17 mouse cellular contexts compared by ENCODE assay signal in the genomic region with DNA sequence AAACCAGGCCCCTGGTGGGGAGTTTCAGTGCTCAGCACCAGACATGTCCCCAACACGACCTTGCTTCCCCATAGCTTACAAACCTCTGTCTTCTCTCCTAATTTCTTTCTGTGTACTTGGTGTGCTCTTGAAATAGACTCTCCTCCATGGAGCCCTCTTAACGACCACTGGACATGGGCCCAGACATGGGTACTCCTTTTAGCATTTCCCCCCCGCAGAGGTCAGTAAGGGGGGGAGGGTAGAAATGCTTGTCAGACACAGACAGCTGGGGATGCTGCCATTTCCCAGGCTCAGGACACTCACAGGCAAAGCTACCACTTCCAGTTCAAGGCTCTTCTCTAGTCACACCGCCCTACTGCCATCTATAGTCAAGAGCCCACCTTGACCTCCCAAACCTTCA. TPM values are rescaled to one million over a fixed set of nuclear protein-coding genes. Genes with fewer than 3 reads are reported as not detected.
"Had no signal": no experiment of that assay in that cellular context is flagged by ENCODE, and none has a peak within 500 bp of the region (broad histone marks: within the 10 kb centered on the region; RNA-seq: fewer than 3 reads in every experiment).

No protein-coding gene starts in this region.

- H3K27me3 ChIP-seq: liver, embryonic 15.5 days; lung, embryonic 15.5 days; neural tube, embryonic 15.5 days had no signal

- H3K4me1 ChIP-seq: liver, embryonic 15.5 days had no signal

- H3K9me3 ChIP-seq: limb, embryonic 12.5 days; liver, embryonic 15.5 days; lung, embryonic 15.5 days; midbrain, embryonic 10.5 days; neural tube, embryonic 15.5 days had no signal

- H3K9ac ChIP-seq: limb, embryonic 12.5 days; liver, embryonic 15.5 days; lung, embryonic 15.5 days; neural tube, embryonic 15.5 days had no signal

- H3K4me2 ChIP-seq: limb, embryonic 12.5 days; liver, embryonic 11.5 days; liver, embryonic 15.5 days; lung, embryonic 15.5 days; neural tube, embryonic 15.5 days had no signal

- H3K4me3 ChIP-seq: limb, embryonic 12.5 days; liver, embryonic 15.5 days; lung, embryonic 15.5 days; midbrain, embryonic 10.5 days; myocyte; neural tube, embryonic 15.5 days had no signal

- H3K36me3 ChIP-seq: limb, embryonic 12.5 days; liver, embryonic 15.5 days; lung, embryonic 15.5 days; midbrain, embryonic 10.5 days; neural tube, embryonic 15.5 days had no signal

- H3K27ac ChIP-seq: limb, embryonic 12.5 days; liver, embryonic 15.5 days; lung, embryonic 15.5 days; midbrain, embryonic 10.5 days; neural tube, embryonic 15.5 days; stomach, postnatal 0 days had no signal

- DNase-seq: kidney, adult 11 months; layer of hippocampus, adult 9-11 months; layer of hippocampus, postnatal 36 days; midbrain, embryonic 14.5 days; right cerebral cortex, adult 18-20 months; right cerebral cortex, postnatal 25 days; thymus, postnatal 4 days had no signal

RNA-seq across cellular contexts. Expression of a gene that starts 42.4 kb away (rescaled TPM):
- total RNA-seq: megakaryocyte, adult 5-6 weeks had no signal
- polyA plus RNA-seq: intestine, embryonic 14.5 days; liver, embryonic 11.5 days; liver, embryonic 15.5 days; lung, embryonic 15.5 days; myocyte; stomach, postnatal 0 days had no signal
